In the genomic region with DNA sequence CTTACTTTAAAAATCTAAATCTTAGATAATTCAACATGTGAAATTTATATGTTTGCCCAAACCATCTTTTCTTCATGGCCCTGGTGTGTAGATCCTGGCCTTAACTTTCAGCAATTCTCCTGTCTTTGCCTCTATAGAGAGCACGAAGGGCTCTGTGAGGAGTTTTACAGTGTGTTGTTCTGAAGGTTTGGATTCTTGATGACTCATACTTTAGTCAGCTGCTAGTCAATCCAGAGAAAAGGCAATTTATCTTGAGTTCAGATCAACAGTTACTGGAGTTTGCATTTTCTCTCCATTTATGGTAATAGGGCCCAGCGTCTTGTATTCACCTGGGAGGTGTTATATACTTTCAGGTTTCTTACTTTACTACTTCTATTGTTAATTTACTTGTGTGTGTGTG, we compare ENCODE assay signal across 18 mouse cellular contexts. TPM values are rescaled to one million over a fixed set of nuclear protein-coding genes. Genes with fewer than 3 reads are reported as not detected.
DNase-seq lines count a peak whose midpoint lies in the region; ATAC-seq lines count a peak whose summit lies in the region.
"Had no signal": no experiment of that assay in that cellular context is flagged by ENCODE, and none has a peak within 500 bp of the region (broad histone marks: within the 10 kb centered on the region; RNA-seq: fewer than 3 reads in every experiment).

No protein-coding gene starts in this region.

- H3K4me3 ChIP-seq in intestine, embryonic 15.5 days (replicated peaks), result no peak overlapping the region
- H3K4me3 ChIP-seq: forebrain, embryonic 10.5 days; heart, embryonic 10.5 days; hindbrain, embryonic 12.5 days; limb, embryonic 12.5 days; liver, embryonic 13.5 days; midbrain, embryonic 12.5 days; neural tube, embryonic 12.5 days had no signal

- no peaks in the 10 kb centered on the region for H3K36me3 ChIP-seq in intestine, embryonic 15.5 days
- H3K36me3 ChIP-seq: forebrain, embryonic 10.5 days; heart, embryonic 10.5 days; hindbrain, embryonic 12.5 days; limb, embryonic 12.5 days; midbrain, embryonic 12.5 days; neural tube, embryonic 12.5 days had no signal

- no peak overlapping the region for H3K9ac ChIP-seq in intestine, embryonic 15.5 days
- H3K9ac ChIP-seq: forebrain, postnatal 0 days; hindbrain, embryonic 12.5 days; limb, embryonic 12.5 days; liver, embryonic 13.5 days; midbrain, embryonic 12.5 days; neural tube, embryonic 12.5 days had no signal

- no peaks in the 10 kb centered on the region for H3K27me3 ChIP-seq in intestine, embryonic 15.5 days (replicated peaks)
- H3K27me3 ChIP-seq: hindbrain, embryonic 12.5 days; limb, embryonic 12.5 days; liver, embryonic 13.5 days; midbrain, embryonic 12.5 days; neural tube, embryonic 12.5 days had no signal

- no peaks in the 10 kb centered on the region for H3K9me3 ChIP-seq in intestine, embryonic 15.5 days
- H3K9me3 ChIP-seq: forebrain, embryonic 10.5 days; heart, embryonic 10.5 days; hindbrain, embryonic 12.5 days; liver, embryonic 13.5 days; midbrain, embryonic 12.5 days; neural tube, embryonic 12.5 days had no signal

- 79% methylated on average over 2 of the region's 2 CpGs for WGBS in intestine, embryonic 15.5 days

- H3K4me2 ChIP-seq in intestine, embryonic 15.5 days (replicated peaks), result no peak overlapping the region
- H3K4me2 ChIP-seq: hindbrain, embryonic 12.5 days; limb, embryonic 12.5 days; liver, embryonic 13.5 days; midbrain, embryonic 12.5 days; neural tube, embryonic 12.5 days had no signal

- no peak overlapping the region for H3K27ac ChIP-seq in intestine, embryonic 15.5 days
- H3K27ac ChIP-seq: forebrain, embryonic 10.5 days; heart, embryonic 10.5 days; hindbrain, embryonic 12.5 days; limb, embryonic 12.5 days; liver, embryonic 13.5 days; midbrain, embryonic 12.5 days; neural tube, embryonic 12.5 days had no signal

- peak; percentile 28 for ATAC-seq in CD4-positive, CD25-positive, alpha-beta regulatory T cell, adult 4 months
- 0 out of 2 replicates have a peak, but pooled peaks have one; percentile 11 for ATAC-seq in intestine, embryonic 15.5 days
- ATAC-seq: forebrain, postnatal 0 days had no signal

- DNase-seq in NIH3T3 (ENCODE audit: low read depth), result peak; percentile 67
- DNase-seq in layer of hippocampus, adult 8-10 months (ENCODE audit: low spot score in 2 of 2), result no peak
- DNase-seq in lung, adult 18-20 months, result no peak
- DNase-seq in urinary bladder, postnatal 25 days (ENCODE audit: low spot score), result no peak
- DNase-seq in heart, adult 8-10 months (ENCODE audit: low spot score), result no peak
- DNase-seq: cerebellum, adult 9-11 months; forebrain, postnatal 0 days; gastrocnemius, postnatal 36 days; liver, embryonic 13.5 days; thymus, postnatal 4 days had no signal

- H3K4me1 ChIP-seq in intestine, embryonic 15.5 days (replicated peaks), result no peaks in the 10 kb centered on the region
- H3K4me1 ChIP-seq: forebrain, embryonic 10.5 days; heart, embryonic 10.5 days; hindbrain, embryonic 12.5 days; limb, embryonic 12.5 days; midbrain, embryonic 12.5 days; neural tube, embryonic 12.5 days had no signal

RNA-seq across cellular contexts. Expression of gene Sugt1, which starts 35.6 kb away (rescaled TPM):
- polyA plus RNA-seq in CD4-positive, CD25-positive, alpha-beta regulatory T cell, adult 4 months (2017; shearing (Covaris generic)), result 100 to 1,000 TPM; 111 to 162 TPM
- 105 and 113 TPM in 2 replicates for polyA plus RNA-seq in intestine, embryonic 15.5 days (2015; fragmentation: Nextera tagmentation; extraction: Ambion mirVana)
- total RNA-seq in layer of hippocampus, adult 8-10 months (2022), result 10 to 100 TPM; 76.6 to 98.3 (median 84.8) TPM
- total RNA-seq in heart, adult 8-10 months (2022), result 10 to 100 TPM; 61.8 to 67.5 (median 62.6) TPM
